Mouse (Mus musculus): ENCODE data around the gene C1qc. TPM values are rescaled to one million over a fixed set of nuclear protein-coding genes. Genes with fewer than 3 reads are reported as not detected.

The C1qc gene
- polyA plus RNA-seq, 1 experiment from 2014 or later: 11.9 TPM

GRCm38 (mm10) chr4:136852119-136852518, 40.7 kb downstream of the C1qc start:
- no peak for ATAC-seq (ENCODE audit: insufficient number of reproducible peaks, low FRiP score)
- Histone ChIP-seq H3K9ac (no peak overlapping the region), H3K27ac (ENCODE audit: poor library complexity, severe bottlenecking) (no peak overlapping the region), H3K27me3 (replicated peaks) (peaks cover 75% of the 10 kb centered on the region), H3K9me3 (replicated peaks) (no peaks in the 10 kb centered on the region), H3K4me3 (no peak overlapping the region), H3K4me1 (replicated peaks) (no peaks in the 10 kb centered on the region), H3K36me3 (no peaks in the 10 kb centered on the region), H3K4me2 (no peak overlapping the region)
- WGBS: 52% methylated on average over 5 of the region's 5 CpGs

GRCm38 (mm10) chr4:136848565-136848964, 44.3 kb downstream of the C1qc start:
- Histone ChIP-seq H3K4me3 (no peak overlapping the region), H3K27ac (ENCODE audit: poor library complexity, severe bottlenecking) (no peak overlapping the region), H3K27me3 (replicated peaks) (peaks cover 74% of the 10 kb centered on the region), H3K36me3 (no peaks in the 10 kb centered on the region), H3K4me1 (replicated peaks) (no peaks in the 10 kb centered on the region), H3K9ac (no peak overlapping the region), H3K9me3 (replicated peaks) (no peaks in the 10 kb centered on the region), H3K4me2 (no peak overlapping the region)
- WGBS: 74% methylated on average over 4 of the region's 4 CpGs
- ATAC-seq (ENCODE audit: insufficient number of reproducible peaks, low FRiP score): no peak

GRCm38 (mm10) chr4:136847166-136847565, 45.7 kb downstream of the C1qc start:
- WGBS: 72% methylated on average over 6 of the region's 6 CpGs
- no peaks in the 10 kb centered on the region for H3K36me3 ChIP-seq
- H3K9ac ChIP-seq: no peak overlapping the region
- H3K27ac ChIP-seq (ENCODE audit: poor library complexity, severe bottlenecking): no peak overlapping the region
- no peak for ATAC-seq (ENCODE audit: insufficient number of reproducible peaks, low FRiP score)
- no peaks in the 10 kb centered on the region for H3K4me1 ChIP-seq (replicated peaks)
- peaks cover 76% of the 10 kb centered on the region for H3K27me3 ChIP-seq (replicated peaks)
- no peak overlapping the region for H3K4me3 ChIP-seq
- no peak overlapping the region for H3K4me2 ChIP-seq
- no peaks in the 10 kb centered on the region for H3K9me3 ChIP-seq (replicated peaks)

- Histone ChIP-seq H3K27me3 (replicated peaks) (peaks cover 72% of the 10 kb centered on the region), H3K4me2 (no peak overlapping the region), H3K36me3 (no peaks in the 10 kb centered on the region), H3K27ac (ENCODE audit: poor library complexity, severe bottlenecking) (no peak overlapping the region), H3K4me3 (no peak overlapping the region), H3K9me3 (replicated peaks) (no peaks in the 10 kb centered on the region), H3K9ac (no peak overlapping the region), H3K4me1 (replicated peaks) (no peaks in the 10 kb centered on the region)
- no peak for ATAC-seq (ENCODE audit: insufficient number of reproducible peaks, low FRiP score)
- WGBS: 81% methylated on average over 10 of the region's 10 CpGs
Observed at GRCm38 (mm10) chr4:136842802-136843201, 50.1 kb downstream of the C1qc start.

- Histone ChIP-seq H3K36me3 (no peaks in the 10 kb centered on the region), H3K9ac (no peak overlapping the region), H3K27me3 (replicated peaks) (peaks cover 76% of the 10 kb centered on the region), H3K27ac (ENCODE audit: poor library complexity, severe bottlenecking) (no peak overlapping the region), H3K4me2 (no peak overlapping the region), H3K4me1 (replicated peaks) (peaks cover under 1% of the 10 kb centered on the region; the same call in 1 of the 2 replicates), H3K9me3 (replicated peaks) (no peaks in the 10 kb centered on the region), H3K4me3 (no peak overlapping the region)
- WGBS: 67% methylated on average over 4 of the region's 4 CpGs
- ATAC-seq (ENCODE audit: insufficient number of reproducible peaks, low FRiP score): no peak
Observed at GRCm38 (mm10) chr4:136842033-136842432, 50.8 kb downstream of the C1qc start.

GRCm38 (mm10) chr4:136841056-136841455, 51.8 kb downstream of the C1qc start:
- no peak overlapping the region for H3K4me2 ChIP-seq
- 9% methylated on average over 5 of the region's 5 CpGs for WGBS
- no peaks in the 10 kb centered on the region for H3K36me3 ChIP-seq
- no peak overlapping the region for H3K27ac ChIP-seq (ENCODE audit: poor library complexity, severe bottlenecking)
- peaks cover 71% of the 10 kb centered on the region for H3K27me3 ChIP-seq (replicated peaks)
- H3K9ac ChIP-seq: no peak overlapping the region
- H3K4me3 ChIP-seq: no peak overlapping the region
- peak; percentile 47; the same call in 1 of the 2 replicates for ATAC-seq (ENCODE audit: insufficient number of reproducible peaks, low FRiP score)
- H3K4me1 ChIP-seq (replicated peaks): peaks cover 9% of the 10 kb centered on the region
- H3K9me3 ChIP-seq (replicated peaks): no peaks in the 10 kb centered on the region

Other genes with a start within 250 kb of the C1qc start
- gene Ephb2, start 57.1 kb downstream of the C1qc start, polyA plus RNA-seq (2016; fragmentation: Nextera tagmentation; extraction: Ambion mirVana): 1.5 and 2.1 TPM in 2 replicates
- 18.8 and 19.3 TPM in 2 replicates for gene C1qb, start 6.9 kb downstream of the C1qc start, polyA plus RNA-seq (2016; fragmentation: Nextera tagmentation; extraction: Ambion mirVana)
- 8.6 and 11.2 TPM in 2 replicates for gene C1qa, start 5.7 kb upstream of the C1qc start, polyA plus RNA-seq (2016; fragmentation: Nextera tagmentation; extraction: Ambion mirVana)
- gene Epha8, start 63.8 kb upstream of the C1qc start, polyA plus RNA-seq (2016; fragmentation: Nextera tagmentation; extraction: Ambion mirVana): 0.10 and 0.14 TPM in 2 replicates
- 4.1 and 4.3 TPM in 2 replicates for gene Zbtb40, start 155.7 kb upstream of the C1qc start, polyA plus RNA-seq (2016; fragmentation: Nextera tagmentation; extraction: Ambion mirVana)

Measured in heart, embryonic 12.5 days (tissue).